Mouse (Mus musculus) embryonic facial prominence, embryonic 11.5 days (tissue): ENCODE results near the gene Igsf10. TPM values are rescaled to one million over a fixed set of nuclear protein-coding genes. Genes with fewer than 3 reads are reported as not detected.
A peak's percentile ranks its signal among the peaks of the same experiment; 100 is the strongest.

ENCODE experiments used
- ATAC-seq: fragments of 200-750 bp; cut with Nextera tagmentation; replicated peaks from 2 replicates; pipeline ENCODE4 v1.8.0; 2017; ENCODE audit warnings: low read depth; ENCODE audit not compliant: insufficient number of reproducible peaks, low FRiP score, low TSS enrichment
- DNase-seq: peaks from one replicate; pipeline ENCODE4 v3.0.0-alpha.2; 2015; ENCODE audit warnings: low spot score
- H3K27ac ChIP-seq: fragments of 300-500 bp; sonication (generic); replicated peaks from 2 replicates; pipeline ENCODE4 v1.5.1; 2014; ENCODE audit warnings: mild to moderate bottlenecking, low read depth, low read length, control low read depth
- H3K27me3 ChIP-seq: fragments of 300-500 bp; sonication (generic); 2 replicates; pipeline ENCODE4 v1.6.1; 2014; ENCODE audit warnings: mild to moderate bottlenecking, low read length, moderate library complexity, mixed read lengths; ENCODE audit not compliant: control insufficient read depth, insufficient read depth
- H3K36me3 ChIP-seq: fragments of 300-500 bp; sonication (generic); replicated peaks from 2 replicates; pipeline ENCODE4 v1.6.1; 2014; ENCODE audit warnings: low read depth, mild to moderate bottlenecking, low read length, moderate library complexity, mixed read lengths; ENCODE audit not compliant: control insufficient read depth, insufficient read depth
- H3K4me1 ChIP-seq: fragments of 300-500 bp; sonication (generic); 2 replicates; pipeline ENCODE4 v1.6.1; 2014; ENCODE audit warnings: low read length, mixed read lengths; ENCODE audit not compliant: control insufficient read depth, insufficient read depth
- H3K4me2 ChIP-seq: fragments of 300-500 bp; sonication (generic); 2 replicates; pipeline ENCODE4 v1.6.1; 2014; ENCODE audit warnings: low read depth, mild to moderate bottlenecking, control low read depth, low read length, moderate library complexity
- H3K4me3 ChIP-seq: fragments of 300-500 bp; sonication (generic); 2 replicates; pipeline ENCODE4 v1.5.1; 2014; ENCODE audit warnings: low read depth, low read length, control low read depth
- H3K9ac ChIP-seq: fragments of 300-500 bp; sonication (generic); replicated peaks from 2 replicates; pipeline ENCODE4 v1.6.1; 2014; ENCODE audit warnings: mild to moderate bottlenecking, control low read depth, low read length
- H3K9me3 ChIP-seq: fragments of 300-500 bp; sonication (generic); replicated peaks from 2 replicates; pipeline ENCODE4 v1.6.1; 2016; ENCODE audit warnings: mild to moderate bottlenecking, low read length, inconsistent platforms, mixed read lengths; ENCODE audit not compliant: control insufficient read depth
- WGBS: fragments of 180-500 bp; shearing (Covaris S2); extraction: QIAGEN DNeasy Blood & Tissue Kit; methylation state at CpG from one replicate; pipeline ENCODE4 v1.1.7; 2014; 5-methylcytosine and 5-hydroxymethylcytosine counted together
- polyA plus RNA-seq: library from polyadenylated mRNA; unstranded; fragments of >200 nt; fragmentation: Nextera tagmentation; extraction: Ambion mirVana; gene quantifications from 2 replicates; pipeline ENCODE4 v1.2.1, GENCODE M21; 2014

Gene Igsf10
- polyA plus RNA-seq, 1 experiment from 2014 or later: 9.2 TPM

GRCm38 (mm10) chr3:59277502-59278253, 66.5 kb downstream of the Igsf10 start:
- no peaks in the 10 kb centered on the region for H3K36me3 ChIP-seq
- no peaks in the 10 kb centered on the region for H3K4me1 ChIP-seq
- no peak overlapping the region for H3K9ac ChIP-seq
- H3K4me2 ChIP-seq: no peak overlapping the region
- no peak overlapping the region for H3K4me3 ChIP-seq
- DNase-seq (peak; percentile 50), ATAC-seq (0 out of 2 replicates have a peak, but pooled peaks have one; percentile 23)
- WGBS: 16% methylated on average over 3 of the region's 3 CpGs
- no peak overlapping the region for H3K27ac ChIP-seq
- no peaks in the 10 kb centered on the region for H3K27me3 ChIP-seq
- H3K9me3 ChIP-seq: no peaks in the 10 kb centered on the region

- Histone ChIP-seq H3K9me3 (no peaks in the 10 kb centered on the region), H3K27me3 (no peaks in the 10 kb centered on the region), H3K36me3 (no peaks in the 10 kb centered on the region), H3K9ac (no peak overlapping the region), H3K27ac (no peak overlapping the region), H3K4me2 (no peak overlapping the region), H3K4me3 (no peak overlapping the region), H3K4me1 (no peaks in the 10 kb centered on the region)
- ATAC-seq: no peak
- WGBS: 91% methylated on average over 6 of the region's 6 CpGs
- DNase-seq: no peak
Observed at GRCm38 (mm10) chr3:59270811-59271210, 73.4 kb downstream of the Igsf10 start.

Other genes with a start within 250 kb of the Igsf10 start
- gene Gpr171, start 242.6 kb downstream of the Igsf10 start, polyA plus RNA-seq: 0.39 and 0.82 TPM in 2 replicates
- gene P2ry14, start 190.8 kb downstream of the Igsf10 start, polyA plus RNA-seq: 1.4 TPM in 2 replicates
- 0.24 and 0.27 TPM in 2 replicates for gene Gpr87, start 149.3 kb downstream of the Igsf10 start, polyA plus RNA-seq
- 0.34 and 0.77 TPM in 2 replicates for gene P2ry13, start 133.5 kb downstream of the Igsf10 start, polyA plus RNA-seq
- gene P2ry12, start 81.5 kb downstream of the Igsf10 start, polyA plus RNA-seq: 2.2 and 2.7 TPM in 2 replicates